Mouse (Mus musculus) embryonic fibroblast, embryonic 13.5 days (primary cell): ENCODE data around the gene Sp7.

ENCODE experiments used
- CTCF ChIP-seq: IDR thresholded peaks from 2 replicates; pipeline ENCODE4 v1.5.1; 2011; ENCODE audit warnings: mild to moderate bottlenecking, control low read depth, low read length, moderate library complexity, borderline replicate concordance; ENCODE audit not compliant: insufficient read depth
- POLR2A ChIP-seq: IDR thresholded peaks from 2 replicates; pipeline ENCODE4 v1.6.1; 2011; ENCODE audit warnings: low read depth, mild to moderate bottlenecking, control low read depth, low read length, moderate library complexity

DNA sequence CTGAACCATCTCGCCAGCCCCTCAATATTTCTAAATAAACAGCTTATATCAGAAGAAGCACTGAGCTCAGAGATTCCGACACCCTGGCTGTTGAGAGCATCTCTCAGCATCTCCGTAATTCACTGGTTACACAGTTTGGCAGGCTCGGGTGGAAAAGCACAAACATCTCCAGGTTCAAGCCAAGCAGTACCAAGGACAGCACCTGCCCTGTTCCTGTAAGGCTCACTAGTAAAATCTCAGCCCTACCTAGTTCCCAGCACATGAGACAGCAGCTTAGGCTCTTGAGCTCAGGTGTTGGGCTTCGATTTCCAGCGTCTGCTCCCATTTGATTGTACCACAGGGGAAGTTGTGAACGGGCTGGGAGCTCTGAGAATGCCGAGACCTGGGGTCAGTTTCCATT lies 31.7 kb downstream of the Sp7 start:
- TF ChIP-seq CTCF (no peak), POLR2A (no peak)
